Mouse (Mus musculus) thymus, postnatal 14 days (tissue): Measurements from ENCODE around the gene Mpv17l.
"Not testable (repeated sequence)": the region's sequence is repeated elsewhere in the genome, so short reads cannot be mapped to it uniquely, and the experiment has no call there.

Experiments
- DNase-seq: peaks from one replicate; pipeline ENCODE4 v3.0.0; 2021

Mpv17l gene

DNA sequence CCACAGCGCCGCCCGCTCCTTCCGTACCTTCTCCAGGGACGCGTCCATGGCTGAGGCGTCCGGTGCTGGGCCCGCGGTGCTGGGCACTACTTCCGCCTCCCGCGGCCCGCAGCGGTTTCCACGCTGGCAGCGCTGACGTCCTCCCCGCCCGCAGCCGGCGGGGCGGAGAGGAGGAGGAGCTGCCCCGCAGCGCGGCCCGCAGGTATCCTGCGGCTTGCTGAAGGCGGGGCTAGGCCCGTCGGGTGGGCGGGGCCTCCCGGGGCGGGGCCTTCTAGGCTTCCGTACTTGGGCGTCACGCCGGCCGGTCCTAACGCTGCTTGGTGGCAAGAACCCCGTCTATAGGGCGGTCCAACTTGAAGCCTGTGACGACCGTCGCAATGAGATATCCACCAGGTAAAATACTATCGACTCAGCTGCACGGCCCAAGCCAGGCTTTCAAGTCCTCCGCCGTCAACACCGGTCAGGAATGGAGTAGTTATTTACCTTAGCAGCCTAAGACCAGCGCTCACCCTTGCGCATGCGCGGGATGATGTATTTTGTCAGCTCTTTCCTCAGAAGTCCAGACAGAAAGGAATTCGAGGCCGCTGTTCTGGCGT, at the start of gene Mpv17l, which contains the start of gene Pdxdc1:
Gene Mpv17l (plus strand): TSS at position 274 of the 596 bp plus-strand sequence.
Gene Pdxdc1 (minus strand): TSS at position 244 of the 596 bp plus-strand sequence.
- peak; percentile 98 for DNase-seq

DNA sequence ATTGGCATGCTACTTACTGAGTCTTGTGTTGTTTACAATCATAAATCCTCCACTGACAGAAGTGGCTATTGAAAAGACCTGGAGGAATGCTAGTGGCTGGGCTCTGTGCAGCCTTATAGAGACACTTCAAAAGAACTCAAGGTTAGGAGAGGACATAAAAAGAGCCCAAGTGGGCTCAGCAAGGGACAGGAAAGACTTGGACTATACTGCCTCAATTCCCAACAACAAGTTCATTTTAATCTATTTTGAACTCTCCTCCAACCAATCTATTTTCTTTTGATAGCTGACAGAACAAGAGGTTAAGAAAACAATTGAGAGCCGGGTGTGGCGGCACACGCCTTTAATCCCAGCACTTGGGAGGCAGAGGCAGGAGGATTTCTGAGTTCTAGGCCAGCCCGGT, 49.1 kb upstream of the Mpv17l start:
- DNase-seq, result no peak

DNA sequence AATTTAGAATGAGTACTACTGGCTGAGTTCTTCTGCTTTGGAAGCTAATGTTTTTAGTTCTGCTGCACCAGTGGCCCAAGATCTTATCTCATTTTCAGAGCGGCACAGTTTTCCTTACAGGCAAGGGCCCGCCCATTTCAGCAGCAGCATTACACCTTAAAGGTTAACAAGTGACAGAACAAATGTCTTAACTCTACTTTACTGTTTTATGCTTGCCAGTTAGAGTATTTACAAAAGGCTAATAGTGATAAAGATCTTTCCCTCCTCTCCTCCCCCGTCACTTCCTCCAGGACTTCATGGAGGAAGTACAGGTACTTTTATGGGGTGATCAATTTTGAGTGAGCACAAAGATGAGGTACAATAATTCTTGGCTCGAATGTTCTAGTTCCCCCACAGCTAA, 36.9 kb upstream of the Mpv17l start:
- DNase-seq, result no peak

DNA sequence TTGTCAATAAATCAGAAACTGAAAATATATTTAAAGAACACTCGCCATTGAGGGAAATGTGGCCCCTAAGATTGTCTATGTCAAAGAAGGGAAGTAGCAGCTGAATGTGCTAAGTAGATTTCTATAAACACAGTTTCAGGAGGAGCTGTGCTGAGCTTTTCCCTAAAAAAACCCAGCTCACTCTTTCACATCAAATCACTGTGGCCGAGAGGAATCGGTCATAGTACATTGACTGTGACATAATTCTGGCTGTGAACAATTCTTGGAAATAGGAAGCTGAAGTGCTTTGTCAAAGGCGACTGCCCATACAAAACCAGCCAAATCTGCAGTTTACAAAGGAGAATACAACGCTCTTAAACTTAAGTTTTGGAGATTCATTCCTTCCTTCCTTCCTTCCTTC, 36.3 kb upstream of the Mpv17l start:
- no peak for DNase-seq

- DNase-seq, result peak; percentile 51
Observed at GRCm38 (mm10) chr16:13867406-13867805, 35.6 kb upstream of the Mpv17l start.

GRCm38 (mm10) chr16:13867910-13868514, 34.9 kb upstream of the Mpv17l start:
- DNase-seq, result peak; percentile 6

DNA sequence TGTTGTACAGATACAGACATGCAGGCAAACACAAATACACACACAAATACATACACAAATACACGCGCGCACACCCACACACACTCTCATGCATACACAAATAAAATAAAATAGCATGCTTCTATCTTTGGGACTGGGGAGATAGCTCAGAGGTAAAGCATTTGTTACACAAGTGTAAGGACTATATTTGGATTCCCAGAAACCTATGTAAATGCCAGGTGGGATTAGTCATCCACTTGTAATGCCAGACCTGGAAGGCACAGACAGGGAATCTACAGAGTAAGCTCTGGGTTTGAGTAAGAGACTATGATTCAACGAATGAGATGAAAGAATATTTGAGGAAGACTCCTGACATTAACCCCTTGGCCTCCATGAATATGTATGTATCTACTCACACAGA, 27.5 kb upstream of the Mpv17l start:
- no peak for DNase-seq

- DNase-seq, result no peak
Observed at GRCm38 (mm10) chr16:13883094-13883774, 19.7 kb upstream of the Mpv17l start.

- no peak for DNase-seq
Observed at GRCm38 (mm10) chr16:13890449-13890848, 12.5 kb upstream of the Mpv17l start.

DNA sequence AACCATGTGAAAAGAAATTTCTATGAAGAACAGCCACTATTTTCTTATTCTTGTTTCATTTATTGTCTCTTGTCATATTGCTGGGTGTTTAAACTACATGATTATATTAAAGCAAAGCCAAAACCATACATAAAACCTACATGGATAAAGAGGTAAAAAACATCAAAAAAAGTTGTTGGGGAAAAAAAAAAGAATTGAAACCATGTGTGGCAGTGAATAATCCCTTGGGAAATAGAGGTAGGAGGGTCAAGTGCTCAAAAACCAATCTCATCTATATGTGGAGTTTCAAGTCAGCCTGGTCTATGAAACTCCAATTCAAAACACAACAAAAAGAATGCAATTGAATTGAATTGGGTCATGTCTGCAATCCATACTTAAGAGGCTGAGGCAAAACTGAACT, 10.1 kb upstream of the Mpv17l start:
- DNase-seq, result no peak

GRCm38 (mm10) chr16:13894097-13894496, 8.9 kb upstream of the Mpv17l start:
- DNase-seq, result no peak

GRCm38 (mm10) chr16:13895740-13896139, 7.2 kb upstream of the Mpv17l start:
- no peak for DNase-seq

DNA sequence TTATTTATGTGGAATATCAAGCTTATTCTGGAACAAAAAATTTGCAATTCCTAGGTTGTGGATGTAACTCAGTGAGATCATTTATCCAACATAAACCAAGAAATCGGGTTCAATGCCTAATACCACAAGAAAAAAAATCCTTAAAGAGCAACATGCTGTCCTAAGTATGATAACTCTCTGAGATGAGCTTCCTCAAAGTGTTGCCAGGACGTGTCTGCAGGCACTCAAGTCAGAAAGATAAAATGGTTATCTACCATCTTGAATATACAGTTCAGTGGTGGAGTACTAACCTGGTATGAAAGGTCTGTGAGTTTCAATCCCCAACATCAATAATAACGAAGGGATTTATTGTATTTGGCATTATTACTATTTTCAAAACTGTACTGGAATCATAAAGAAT, 6.6 kb upstream of the Mpv17l start:
- DNase-seq, result no peak

- no peak for DNase-seq
Observed at GRCm38 (mm10) chr16:13898981-13899380, 4.0 kb upstream of the Mpv17l start.

- no peak for DNase-seq
Observed at GRCm38 (mm10) chr16:13902397-13902831, 547 bp upstream of the Mpv17l start.

- DNase-seq, result peak; percentile 77
Observed at GRCm38 (mm10) chr16:13903488-13903887, 527 bp downstream of the Mpv17l start.

DNA sequence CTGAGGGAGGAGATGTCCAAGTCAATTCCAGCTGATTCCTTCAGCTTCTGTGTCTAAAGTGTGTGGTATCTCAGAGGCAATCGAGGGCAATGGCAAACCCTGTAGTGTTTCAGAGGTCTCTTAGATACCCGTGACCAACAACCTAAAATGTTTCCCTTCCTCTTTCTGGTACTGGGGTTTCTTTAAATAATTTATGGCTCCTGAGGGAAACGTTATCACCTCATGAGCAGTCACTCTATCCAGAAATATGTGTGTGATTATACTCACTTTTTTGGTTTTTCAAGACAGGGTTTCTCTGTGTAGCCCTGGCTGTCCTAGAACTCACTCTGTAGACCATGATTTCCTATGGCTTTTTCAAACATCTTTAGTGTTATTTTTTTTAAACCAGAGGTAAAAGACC, 4.3 kb downstream of the Mpv17l start:
- no peak for DNase-seq

DNA sequence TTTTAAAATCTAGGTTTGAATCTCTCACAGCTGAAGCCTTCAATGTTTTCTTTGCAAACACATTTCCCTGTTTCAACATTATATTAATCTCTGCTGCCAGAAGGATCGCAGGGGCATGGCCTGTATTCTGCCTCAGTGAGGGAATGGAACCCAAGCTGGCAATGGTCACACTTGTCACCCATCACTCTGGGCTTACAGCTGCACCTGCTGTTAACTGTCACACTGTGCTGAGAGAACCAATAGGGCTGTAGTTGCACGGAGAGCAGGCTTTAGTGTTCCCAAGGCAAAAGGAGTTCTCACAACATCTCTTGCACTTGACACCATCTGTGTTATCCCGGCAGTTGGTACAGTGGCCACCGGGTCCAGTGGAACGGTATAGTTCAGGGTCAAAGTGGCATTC, 17.1 kb downstream of the Mpv17l start:
- DNase-seq, result no peak

DNA sequence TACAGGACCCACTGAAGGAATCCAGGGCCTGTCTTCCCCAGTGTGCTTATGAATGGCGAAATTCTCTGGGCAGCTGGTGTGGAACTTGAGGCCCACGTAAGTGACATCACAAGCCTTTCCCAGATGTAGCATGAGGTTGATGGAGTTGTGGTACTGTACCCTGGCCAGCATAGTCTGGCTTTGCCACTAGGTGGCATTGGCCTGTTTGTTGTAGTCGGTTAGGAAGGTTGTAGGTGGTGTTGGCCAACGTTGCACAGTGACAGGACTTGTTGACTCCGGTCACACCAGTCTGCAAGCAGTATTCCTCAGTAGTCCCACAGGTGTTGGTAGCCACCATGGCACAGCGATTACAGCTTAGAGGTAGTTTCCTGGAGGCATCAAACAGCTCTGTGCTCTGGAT, 18.1 kb downstream of the Mpv17l start:
- no peak for DNase-seq

- no peak for DNase-seq
Observed at GRCm38 (mm10) chr16:13921781-13922180, 18.8 kb downstream of the Mpv17l start.

GRCm38 (mm10) chr16:13922499-13922898, 19.5 kb downstream of the Mpv17l start:
- not testable (repeated sequence) for DNase-seq

GRCm38 (mm10) chr16:13922966-13923365, 20.0 kb downstream of the Mpv17l start:
- not testable (repeated sequence) for DNase-seq

DNA sequence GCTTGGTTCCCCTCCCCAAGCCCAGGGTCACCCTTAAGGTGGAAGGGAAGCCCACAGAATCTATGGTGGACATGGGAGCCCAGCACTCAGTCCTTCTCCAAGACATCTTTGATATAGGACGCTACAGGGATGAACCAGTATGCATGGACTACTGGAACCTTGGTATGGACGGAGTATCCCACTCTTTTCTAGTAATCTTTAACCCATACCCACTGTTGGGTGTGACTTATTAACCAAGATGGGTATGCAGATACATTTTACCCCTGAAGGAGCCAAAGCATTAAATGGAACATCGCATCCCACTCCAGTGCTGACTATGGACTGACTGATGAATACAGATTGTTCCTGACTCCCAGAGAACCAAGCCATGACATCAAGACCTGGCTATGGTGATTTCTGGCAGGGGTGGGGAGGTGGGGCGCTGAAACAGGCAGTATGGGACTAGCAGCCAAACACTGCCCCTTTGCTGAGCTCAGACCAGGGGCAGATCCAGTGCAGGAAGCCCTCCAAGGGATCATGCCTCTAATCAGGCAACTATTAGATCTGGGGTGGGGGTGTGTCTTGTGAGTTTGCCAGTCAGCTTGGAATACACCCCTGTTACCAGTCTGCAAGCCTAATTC, 24.6 kb downstream of the Mpv17l start:
- no peak for DNase-seq
